Mouse (Mus musculus): ENCODE measurements around the gene Ptprn2.

Ptprn2 gene

DNA sequence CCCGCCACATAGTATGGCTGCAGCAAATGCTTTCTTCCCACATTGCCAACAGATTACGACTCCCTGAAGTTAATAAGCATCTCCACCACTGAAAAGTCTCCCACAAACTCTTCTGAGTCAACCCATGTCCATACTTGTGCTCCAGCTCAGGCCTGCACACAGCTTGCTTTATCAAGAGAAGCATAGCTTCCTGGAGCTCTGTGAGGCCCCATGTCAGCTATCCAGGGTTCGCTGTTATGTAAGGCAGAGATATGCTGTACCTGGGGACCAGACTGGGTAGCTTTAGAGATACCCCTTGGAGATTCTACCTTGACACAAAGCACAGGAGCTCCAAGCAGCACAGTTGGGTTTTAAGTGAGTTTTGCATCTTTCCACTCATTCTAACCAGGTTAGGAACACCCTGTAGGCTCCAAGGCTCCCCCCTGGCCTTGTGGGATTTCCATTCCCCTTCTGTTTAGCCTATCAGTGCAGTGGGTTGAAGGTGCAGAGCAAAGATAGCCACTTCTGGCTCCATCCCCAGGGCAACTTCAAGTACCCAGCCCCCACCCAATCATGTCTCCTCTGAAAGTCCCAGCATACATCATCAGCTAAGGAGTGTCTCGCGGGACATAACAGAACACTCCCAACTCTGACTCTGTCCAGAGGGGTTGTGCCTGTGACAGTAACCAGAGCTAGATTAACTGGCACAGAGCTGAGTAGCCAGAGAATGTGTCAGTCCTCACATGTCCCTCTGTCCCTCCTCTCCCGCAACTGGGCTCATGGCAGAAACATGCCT, 572.9 kb downstream of the Ptprn2 start:
- no peak for DNase-seq (ENCODE audit: low read depth)

- DNase-seq (ENCODE audit: low read depth), result no peak
Observed at GRCm38 (mm10) chr12:117058975-117059374, 573.5 kb downstream of the Ptprn2 start.

- no peak for DNase-seq (ENCODE audit: low read depth)
Observed at GRCm38 (mm10) chr12:117077664-117078063, 592.1 kb downstream of the Ptprn2 start.

DNA sequence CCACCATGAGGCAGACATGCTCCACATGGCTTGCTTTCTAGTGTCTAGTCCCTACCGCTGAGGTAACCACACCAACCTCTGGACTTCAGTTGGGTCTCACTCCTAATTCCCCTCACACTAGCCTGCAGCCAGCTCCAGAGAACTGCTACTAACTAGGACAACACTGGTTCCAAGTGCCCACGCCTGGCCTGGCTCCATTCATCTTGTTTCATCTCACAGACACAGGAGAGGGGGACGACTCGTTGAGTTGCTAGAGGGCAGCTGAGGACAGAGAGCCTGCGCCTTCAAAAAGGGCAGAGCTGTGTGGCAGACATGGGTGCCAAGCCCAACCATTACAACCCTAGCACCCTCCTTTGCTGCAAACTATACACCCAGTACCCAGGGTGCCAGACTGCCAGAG, 593.4 kb downstream of the Ptprn2 start:
- no peak for DNase-seq (ENCODE audit: low read depth)

DNA sequence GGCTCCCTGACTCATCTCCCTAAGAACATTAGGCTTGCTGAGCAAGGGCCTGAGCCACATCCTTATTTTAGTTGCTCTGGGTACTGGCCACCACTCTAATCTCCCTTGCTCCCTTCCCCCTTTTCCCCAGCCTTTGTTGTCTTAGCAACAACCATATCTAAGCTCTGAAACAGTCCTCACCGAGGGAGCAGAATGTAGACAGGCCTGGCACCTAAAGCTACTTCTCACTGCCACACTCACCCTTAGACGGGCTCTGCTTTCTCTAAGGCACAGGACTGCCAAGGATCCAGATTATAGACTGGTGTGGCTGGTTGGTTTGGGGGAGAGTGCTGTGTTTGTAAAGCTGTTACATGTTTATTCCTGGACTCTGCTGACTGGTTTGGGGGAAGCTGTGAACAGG, 594.2 kb downstream of the Ptprn2 start:
- no peak for DNase-seq (ENCODE audit: low read depth)

DNA sequence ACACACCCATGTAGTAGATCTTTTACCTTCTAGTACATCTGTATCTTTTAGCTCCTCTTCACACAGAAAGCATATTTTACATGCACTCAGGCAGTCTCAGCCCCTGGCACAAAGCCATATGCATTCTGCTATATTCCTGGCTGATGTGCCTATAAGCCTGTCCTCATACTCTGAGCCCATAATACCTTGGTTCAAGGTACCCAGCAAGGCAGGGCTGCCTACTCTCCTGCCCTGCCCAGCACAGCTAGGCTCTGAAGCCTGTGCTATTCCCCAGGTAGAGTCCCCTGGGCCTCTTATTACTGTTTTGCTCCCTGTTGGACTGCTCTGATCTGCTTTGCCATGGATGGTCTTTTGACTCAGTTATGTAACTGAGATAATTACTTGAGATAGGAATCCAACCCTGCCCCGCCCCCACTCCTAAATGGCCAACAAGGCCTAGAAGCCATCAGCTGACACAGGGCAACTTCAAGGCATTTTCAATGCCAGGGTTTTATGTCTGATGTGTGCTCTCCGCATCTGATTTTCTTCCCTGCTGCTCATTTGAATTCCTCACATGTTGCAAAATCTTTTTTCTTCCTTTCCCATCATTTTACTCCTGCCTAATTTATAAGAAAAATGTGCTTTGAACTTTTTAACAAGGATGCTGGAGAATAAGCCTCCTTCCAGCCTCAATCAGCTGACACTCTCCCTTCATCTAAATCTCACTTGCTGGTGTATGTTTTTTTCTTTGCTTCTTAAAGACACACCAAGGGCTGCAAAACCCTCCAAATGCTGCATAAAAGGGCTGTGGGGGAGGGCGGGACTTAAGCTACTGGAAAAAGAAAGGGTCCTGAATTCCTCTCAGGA, 598.6 kb downstream of the Ptprn2 start:
- no peak for DNase-seq (ENCODE audit: low read depth)

GRCm38 (mm10) chr12:117084702-117085409, 599.3 kb downstream of the Ptprn2 start:
- no peak for DNase-seq (ENCODE audit: low read depth)

DNA sequence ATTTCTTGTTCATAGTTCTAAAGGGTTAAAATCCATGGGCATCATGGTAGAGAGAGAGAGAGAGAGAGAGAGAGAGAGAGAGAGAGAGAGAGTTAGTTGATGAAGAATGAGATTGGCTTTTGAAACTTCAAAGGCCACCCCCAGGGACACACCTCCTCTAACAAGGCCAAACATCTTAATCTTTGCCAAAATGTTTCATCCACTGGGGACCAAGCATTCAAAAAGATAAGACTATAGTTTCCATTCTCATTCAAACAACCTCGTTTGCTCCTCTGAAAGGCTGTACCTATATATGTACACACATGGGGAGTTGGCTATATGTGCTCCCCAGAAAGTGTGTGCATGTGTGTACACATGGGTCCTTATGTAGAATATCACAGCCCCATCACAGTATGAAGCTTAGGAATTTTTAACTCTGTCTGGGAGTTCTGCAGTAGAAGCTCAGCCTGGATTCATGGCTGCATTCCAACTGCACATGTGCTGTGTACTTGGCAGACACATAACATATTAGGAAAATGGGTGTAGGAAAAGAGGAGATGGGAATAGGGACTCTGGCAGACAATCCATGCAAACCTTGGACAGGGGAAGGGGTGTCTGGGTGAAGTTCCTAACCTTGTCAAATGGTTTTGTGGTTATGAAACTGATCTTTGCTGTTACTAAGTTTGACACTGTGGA, 600.3 kb downstream of the Ptprn2 start:
- no peak for DNase-seq (ENCODE audit: low read depth)

- no peak for DNase-seq (ENCODE audit: low read depth)
Observed at GRCm38 (mm10) chr12:117092345-117093107, 607.0 kb downstream of the Ptprn2 start.

- no peak for DNase-seq (ENCODE audit: low read depth)
Observed at GRCm38 (mm10) chr12:117095941-117096340, 610.4 kb downstream of the Ptprn2 start.

- no peak for DNase-seq (ENCODE audit: low read depth)
Observed at GRCm38 (mm10) chr12:117098295-117098694, 612.8 kb downstream of the Ptprn2 start.

DNA sequence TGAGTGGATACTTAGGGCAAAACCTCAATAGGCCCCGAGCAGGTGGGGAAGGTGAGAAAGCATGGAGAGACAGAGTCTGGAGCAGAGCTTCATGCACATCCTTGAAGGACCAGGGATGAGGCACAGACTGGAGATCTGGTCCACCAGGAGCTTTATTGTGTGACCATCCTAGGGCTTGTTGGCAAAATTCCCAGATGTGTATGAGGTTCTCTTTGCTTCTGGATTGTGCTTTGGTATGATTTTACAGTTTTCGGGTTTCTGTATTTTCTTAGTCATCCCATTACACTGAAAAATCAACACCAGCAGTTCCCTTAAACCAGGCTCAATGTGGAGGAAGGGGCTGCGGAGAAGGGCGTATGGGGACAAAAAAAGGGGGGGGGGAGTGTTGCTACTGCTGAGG, 621.2 kb downstream of the Ptprn2 start:
- no peak for DNase-seq (ENCODE audit: low read depth)

GRCm38 (mm10) chr12:117107143-117107616, 621.7 kb downstream of the Ptprn2 start:
- no peak for DNase-seq (ENCODE audit: low read depth)

- DNase-seq (ENCODE audit: low read depth), result no peak
Observed at GRCm38 (mm10) chr12:117115254-117115865, 629.8 kb downstream of the Ptprn2 start.

DNA sequence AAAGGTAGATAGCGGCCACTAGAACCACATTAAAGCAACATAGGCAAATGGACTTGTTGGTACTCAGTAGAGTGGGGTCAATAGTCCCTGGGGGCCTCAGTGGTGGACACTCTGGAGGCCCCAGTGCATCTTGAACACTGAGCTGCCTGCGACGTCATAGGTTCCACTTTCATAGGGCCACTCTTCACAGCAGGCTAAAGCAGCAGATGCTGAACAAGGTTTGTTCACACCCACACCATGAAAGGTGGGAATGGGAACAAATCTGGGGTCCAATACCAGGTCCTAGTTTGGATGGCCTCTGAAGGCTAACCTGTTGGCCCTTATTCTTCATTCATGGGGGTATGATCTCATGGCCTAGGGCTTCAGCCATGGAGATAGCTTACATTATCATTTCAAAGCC, 641.6 kb downstream of the Ptprn2 start:
- no peak for DNase-seq (ENCODE audit: low read depth)

DNA sequence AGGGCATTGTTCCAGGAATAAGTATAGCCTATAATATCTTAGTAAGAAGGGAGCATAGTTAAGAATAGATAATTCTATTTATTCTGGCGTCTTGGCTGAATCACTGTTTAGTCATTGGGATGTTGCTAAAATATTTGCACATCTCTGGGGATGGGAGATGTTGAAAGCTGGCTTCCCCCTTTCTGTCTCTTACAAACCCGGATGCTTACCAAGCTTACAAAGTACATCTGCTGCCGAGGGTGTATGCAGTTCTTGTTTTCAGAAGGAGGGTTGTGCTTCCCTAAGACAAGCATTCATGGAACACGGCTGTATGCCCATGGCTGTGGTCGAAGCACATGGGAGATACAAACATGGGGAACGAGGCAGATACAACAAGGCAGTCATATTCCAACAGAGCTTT, 642.0 kb downstream of the Ptprn2 start:
- no peak for DNase-seq (ENCODE audit: low read depth)

DNA sequence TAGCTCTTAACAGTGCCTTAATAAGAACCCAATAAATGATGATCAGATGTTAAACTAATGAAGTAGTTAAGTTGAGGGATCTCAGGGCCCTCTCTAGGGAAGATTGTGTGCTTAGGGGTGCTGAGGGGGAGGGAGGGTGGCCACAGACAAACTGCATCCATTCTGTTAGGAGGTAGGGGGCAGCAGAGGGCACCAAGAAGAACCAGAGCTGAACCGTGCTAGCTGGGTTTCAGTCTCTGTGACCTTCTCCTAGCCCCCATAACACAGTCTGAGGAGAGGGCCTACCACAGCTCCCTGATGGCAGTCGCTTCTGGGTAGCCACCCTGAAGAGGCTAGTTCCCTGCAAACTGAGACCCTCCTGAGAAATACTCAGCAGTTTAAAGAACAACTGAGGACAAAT, 646.6 kb downstream of the Ptprn2 start:
- DNase-seq (ENCODE audit: low read depth), result no peak

GRCm38 (mm10) chr12:117135205-117135604, 649.7 kb downstream of the Ptprn2 start:
- no peak for DNase-seq (ENCODE audit: low read depth)

DNA sequence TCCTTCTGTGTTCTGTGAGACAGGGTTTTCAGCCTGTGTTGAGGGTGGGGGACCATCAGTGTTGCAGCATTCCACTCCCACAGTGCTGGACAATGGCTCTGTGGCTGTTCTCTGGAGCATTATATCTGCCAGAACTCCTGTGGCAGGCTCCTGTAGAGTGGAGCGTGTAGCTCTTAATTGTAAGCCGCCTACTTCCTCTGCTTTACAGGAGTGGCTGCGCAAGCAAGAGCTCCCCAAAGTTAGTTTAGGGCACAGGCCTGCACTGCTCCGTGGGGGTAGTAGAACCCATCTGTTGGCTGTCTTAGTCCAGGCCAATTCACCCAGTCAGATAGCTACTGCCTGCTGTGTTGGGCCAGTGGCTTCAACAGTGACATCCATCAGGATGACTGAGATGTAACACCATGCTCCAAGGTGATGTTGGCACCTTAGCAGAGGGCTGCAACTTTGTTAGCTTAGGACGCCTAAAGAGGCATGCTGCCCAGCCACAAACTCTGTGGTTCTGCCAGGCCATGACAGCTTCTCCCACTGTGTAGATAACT, 651.0 kb downstream of the Ptprn2 start:
- DNase-seq (ENCODE audit: low read depth), result no peak

DNA sequence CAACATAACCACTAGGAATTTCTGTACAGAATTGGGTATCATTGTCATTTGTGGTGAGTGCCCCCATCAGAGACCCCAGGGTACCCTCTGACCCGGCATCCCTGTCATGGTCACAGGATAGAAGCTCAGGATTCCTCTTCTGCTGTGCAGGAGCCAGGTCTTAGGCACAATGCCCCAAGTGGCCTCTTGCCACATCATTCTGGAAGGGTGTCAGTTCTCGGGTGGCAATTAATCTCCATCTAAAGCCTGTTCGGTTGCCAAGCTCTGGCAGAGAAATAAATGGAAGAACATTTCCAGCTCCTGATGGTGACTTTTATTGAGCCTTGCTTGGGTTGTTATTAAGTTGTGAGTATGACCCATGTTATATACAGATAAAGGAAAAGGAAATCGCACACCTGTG, 655.4 kb downstream of the Ptprn2 start:
- no peak for DNase-seq (ENCODE audit: low read depth)
